Mouse (Mus musculus): ENCODE measurements around the gene Tbcd. TPM values are rescaled to one million over a fixed set of nuclear protein-coding genes. Genes with fewer than 3 reads are reported as not detected.

Gene Tbcd
- 10 to 100 TPM; 50.9 to 52.8 TPM for total RNA-seq (2021)
- long read RNA-seq, experiment 1, full-length matches to known transcripts: 1 of 6 reads
- long read RNA-seq, experiment 1, partial matches to known transcripts: 4 of 6 reads
- long read RNA-seq, experiment 1, other reads (novel, unspliced or antisense): 1 of 6 reads
- long read RNA-seq, experiment 2, full-length matches to known transcripts: 2 of 12 reads
- long read RNA-seq, experiment 2, partial matches to known transcripts: 8 of 12 reads
- long read RNA-seq, experiment 2, other reads (novel, unspliced or antisense): 2 of 12 reads

DNA sequence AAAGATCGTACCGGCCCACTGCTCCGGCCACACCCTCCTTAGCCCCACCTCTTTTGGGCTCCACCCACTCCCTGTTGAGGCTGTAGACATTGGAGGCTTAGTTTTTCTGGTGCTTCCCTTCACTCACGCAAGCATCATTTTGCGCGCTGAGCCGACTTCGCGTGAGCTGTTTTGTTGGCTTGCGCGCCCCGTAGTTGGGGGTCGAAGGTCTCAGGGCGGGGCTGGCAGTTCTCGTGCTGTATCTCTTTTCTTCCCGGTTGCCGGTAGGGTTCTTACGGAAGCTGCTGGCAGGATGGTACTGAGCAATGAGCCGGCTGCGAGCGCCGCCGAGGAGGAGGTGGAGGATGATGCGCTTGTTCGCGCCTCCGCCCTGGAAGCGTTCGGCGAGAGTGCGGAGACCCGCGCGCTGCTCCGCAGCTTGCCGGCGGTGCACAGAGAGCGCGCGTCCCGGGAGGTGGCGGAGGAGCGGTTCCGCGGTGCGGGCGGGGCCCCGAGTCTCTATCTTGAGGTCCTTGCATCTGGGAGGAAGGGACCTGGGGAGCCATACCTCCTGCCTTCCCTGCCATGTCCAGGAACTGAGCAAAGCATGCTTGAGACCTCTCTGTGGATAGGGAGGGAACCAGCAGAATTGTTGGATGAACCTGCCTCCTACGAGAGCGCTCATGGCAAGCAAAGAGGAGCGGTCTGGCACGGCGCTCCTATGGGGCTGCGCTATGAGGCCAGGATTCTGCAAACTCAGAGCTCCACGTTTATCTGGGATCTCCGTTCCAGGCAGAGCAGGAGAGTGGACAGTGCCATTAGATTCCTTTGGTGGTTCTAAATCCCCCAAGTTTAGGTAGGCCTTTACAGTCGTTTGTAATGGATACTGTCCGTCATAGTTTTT, at the start of gene Tbcd:
Gene Tbcd, plus strand, starts transcription at position 197 of the 883 bp plus-strand sequence.
- DNase-seq (ENCODE audit: low spot score in 2 of 2): peak; percentile 96 to 97

GRCm38 (mm10) chr11:121407366-121408155, 44.2 kb upstream of the Tbcd start:
- no peak for DNase-seq (ENCODE audit: low spot score in 2 of 2)

DNA sequence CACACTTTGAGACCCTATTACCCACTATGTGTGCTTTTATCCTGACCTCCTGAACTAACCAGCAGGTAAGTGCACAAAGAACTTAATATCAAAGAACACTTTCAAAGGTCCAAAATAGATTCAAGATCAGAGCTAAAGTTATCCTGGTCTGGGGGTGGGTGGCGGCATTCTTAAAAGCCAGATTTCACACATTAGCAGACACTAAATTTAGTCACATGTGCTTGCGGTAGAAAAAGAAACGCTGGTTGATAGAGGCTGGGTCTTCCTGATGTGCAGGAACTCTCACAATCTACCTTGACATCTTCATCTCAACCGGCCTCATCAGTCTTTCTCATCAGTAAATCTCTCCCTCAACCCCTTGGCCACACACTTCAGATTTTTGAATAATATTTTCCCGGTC, 37.0 kb upstream of the Tbcd start:
- DNase-seq (ENCODE audit: low spot score in 2 of 2): no peak

- DNase-seq (ENCODE audit: low spot score in 2 of 2): no peak
These were observed 36.4 kb upstream of the Tbcd start for GRCm38 (mm10) chr11:121415351-121415750.

- DNase-seq (ENCODE audit: low spot score in 2 of 2): no peak
These were observed 33.8 kb upstream of the Tbcd start for GRCm38 (mm10) chr11:121417971-121418370.

DNA sequence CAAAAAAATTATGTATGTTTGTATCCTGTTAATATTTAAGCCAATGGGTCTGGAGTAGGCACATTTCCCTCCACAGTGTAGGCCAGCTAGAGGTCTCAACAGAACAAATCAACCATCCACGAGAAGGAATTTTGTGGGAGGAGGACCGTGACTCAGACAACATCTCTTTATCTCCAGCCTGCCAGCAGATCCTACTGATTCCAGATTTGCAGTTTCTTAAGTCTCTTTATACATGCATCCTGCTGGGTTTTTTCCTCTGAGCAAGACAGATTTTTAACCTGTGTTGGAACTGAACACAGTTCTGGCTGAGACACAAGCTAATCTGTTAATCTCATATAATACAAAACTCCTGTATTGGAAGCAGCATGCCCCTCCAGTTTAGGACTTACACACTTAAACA, 32.8 kb upstream of the Tbcd start:
- no peak for DNase-seq (ENCODE audit: low spot score in 2 of 2)

DNA sequence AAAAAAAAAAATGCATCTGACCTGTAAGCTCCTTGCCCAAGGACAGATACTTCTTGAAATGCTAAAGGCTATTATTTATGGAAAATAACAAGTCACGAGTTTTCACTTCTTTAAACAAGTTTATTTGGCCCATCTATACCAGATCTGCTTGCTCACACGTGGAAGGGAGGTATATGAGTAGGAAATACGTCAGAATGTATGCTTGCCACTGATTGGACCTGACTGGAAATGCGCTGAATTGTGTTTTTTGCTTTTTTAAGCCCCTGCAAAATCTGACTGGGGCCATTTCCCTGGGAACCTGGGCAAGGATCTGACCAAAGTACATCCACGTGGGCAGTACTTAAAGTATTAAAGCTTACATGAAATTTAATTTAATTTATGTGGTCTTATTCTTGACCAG, 31.4 kb upstream of the Tbcd start:
- DNase-seq (ENCODE audit: low spot score in 2 of 2): no peak

- peak; percentile 98 to 100 for DNase-seq (ENCODE audit: low spot score in 2 of 2)
These were observed 30.8 kb upstream of the Tbcd start, which contains the start of gene Fn3krp for GRCm38 (mm10) chr11:121420830-121421552. Fn3krp (plus strand) TSS chr11:121421401.

- DNase-seq (ENCODE audit: low spot score in 2 of 2): no peak
These were observed 30.1 kb upstream of the Tbcd start for GRCm38 (mm10) chr11:121421553-121422173.

DNA sequence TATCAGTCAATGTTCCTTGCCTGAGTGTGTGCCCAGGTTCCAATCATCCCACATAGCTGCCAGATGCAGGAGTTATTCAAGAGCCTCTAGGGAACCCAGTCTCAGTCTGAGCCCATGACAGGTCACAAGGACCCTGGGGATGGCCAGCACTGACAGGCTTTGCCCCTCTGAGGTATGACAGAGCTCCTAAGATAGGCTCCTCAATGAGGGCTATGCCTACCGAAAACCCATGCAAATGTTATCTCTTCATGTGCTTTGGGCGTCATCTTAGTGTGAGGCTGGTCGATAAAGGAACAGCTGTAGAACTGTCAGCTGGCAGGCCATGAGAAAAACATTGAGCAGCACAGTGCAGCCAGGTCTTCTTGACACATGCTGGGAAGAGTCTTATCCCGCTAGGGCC, 18.4 kb upstream of the Tbcd start:
- no peak for DNase-seq (ENCODE audit: low spot score in 2 of 2)

DNA sequence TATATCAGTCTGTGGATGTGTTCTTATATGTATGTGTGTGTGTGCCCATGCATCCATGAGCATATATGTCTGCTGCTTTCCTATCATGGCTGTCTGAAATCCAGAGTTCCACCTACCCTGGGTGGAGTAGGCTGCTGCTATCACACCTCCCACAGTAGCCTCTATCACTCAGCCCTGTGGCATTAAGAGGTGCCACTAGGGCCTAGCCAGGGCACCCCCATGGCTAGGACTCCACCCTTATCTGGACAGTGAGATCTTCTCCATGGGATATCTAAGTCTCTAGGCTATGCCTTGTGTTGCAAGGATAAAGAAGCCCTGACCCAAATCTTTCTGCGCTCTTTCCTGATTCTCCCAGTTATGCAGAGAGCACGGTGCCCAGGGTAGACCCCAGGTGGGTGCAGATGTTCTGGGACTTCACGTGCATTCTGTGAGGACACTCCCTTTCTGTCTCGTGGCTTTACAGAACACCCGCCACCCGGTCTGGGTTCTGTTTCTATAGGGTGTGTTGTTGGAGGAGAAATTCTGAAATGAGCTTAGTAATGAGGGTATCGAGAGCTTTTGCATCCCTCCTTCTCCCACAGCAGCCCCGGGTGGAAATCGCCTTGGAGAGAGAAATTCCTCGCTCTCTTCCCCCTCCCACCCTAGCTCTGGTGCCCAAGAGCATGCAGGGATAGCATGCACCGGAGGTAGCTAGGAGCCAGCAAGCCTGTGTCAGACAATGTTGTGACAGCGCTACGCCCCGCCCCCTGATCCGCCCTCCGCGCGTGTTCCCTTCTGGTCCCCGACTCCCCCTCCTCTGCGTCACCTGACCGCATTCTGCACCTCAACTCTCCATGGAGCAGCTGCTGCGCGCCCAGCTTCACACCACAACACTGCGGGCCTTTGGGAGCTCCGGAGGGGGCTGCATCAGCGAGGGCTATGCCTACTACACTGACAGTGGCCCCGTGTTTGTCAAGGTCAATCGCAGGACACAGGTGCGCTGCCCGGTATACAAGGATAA, 17.3 kb upstream of the Tbcd start, which contains the start of gene Fn3k:
Gene Fn3k, plus strand, starts transcription at position 758 of the 1,000 bp plus-strand sequence.
- peak; percentile 86 to 93 for DNase-seq (ENCODE audit: low spot score in 2 of 2)

GRCm38 (mm10) chr11:121437236-121437635, 14.5 kb upstream of the Tbcd start:
- no peak for DNase-seq (ENCODE audit: low spot score in 2 of 2)

GRCm38 (mm10) chr11:121439686-121440292, 12.0 kb upstream of the Tbcd start:
- no peak for DNase-seq (ENCODE audit: low spot score in 2 of 2)

GRCm38 (mm10) chr11:121441653-121442052, 10.1 kb upstream of the Tbcd start:
- no peak for DNase-seq (ENCODE audit: low spot score in 2 of 2)

DNA sequence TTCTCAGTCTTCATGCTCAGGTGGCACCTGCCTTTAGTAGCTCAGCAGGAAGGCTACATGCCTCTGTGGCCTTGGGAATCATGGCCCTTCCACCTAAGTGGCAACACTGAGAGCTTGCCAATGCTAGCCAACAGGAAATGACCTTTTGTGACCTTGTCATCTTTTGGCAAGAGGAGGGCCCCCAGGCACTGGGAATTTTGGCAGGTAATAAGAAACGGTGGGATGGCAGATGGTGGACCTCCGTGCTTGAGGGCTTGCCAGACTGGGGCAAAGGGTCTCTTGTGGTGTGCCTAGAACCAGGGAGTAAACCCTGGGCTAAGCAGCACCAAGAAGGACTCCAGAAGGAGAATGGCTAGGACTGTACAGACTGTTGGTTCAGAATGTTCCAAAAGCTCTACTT, 9.7 kb upstream of the Tbcd start:
- DNase-seq (ENCODE audit: low spot score in 2 of 2): no peak

DNA sequence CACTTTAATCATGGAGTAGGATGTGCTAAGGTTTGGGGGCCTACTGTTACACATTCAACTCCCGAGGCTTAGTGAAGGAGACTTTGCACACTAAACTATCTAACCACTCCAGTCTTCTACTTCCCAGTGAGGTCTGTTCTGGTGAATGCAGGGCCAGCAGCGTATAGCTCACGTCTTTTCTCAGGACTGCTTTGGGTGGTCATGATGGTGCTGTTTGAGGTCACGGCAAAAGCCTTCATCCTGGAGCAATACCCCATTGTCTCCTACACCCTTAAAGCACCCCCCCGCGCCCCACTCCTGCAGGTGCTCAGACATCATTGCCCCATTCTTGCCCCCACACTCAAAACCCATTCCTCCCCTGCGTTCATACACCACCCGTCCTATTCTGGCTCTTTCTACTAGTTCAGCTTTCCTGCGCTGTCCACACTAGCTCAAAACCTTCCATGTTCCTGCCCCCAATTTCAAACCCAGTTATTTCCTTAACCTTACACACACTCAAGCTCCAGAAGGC, 478 bp upstream of the Tbcd start:
- DNase-seq (ENCODE audit: low spot score in 2 of 2): no peak

- no peak for DNase-seq (ENCODE audit: low spot score in 2 of 2)
These were observed 6.1 kb downstream of the Tbcd start for GRCm38 (mm10) chr11:121457874-121458273.

DNA sequence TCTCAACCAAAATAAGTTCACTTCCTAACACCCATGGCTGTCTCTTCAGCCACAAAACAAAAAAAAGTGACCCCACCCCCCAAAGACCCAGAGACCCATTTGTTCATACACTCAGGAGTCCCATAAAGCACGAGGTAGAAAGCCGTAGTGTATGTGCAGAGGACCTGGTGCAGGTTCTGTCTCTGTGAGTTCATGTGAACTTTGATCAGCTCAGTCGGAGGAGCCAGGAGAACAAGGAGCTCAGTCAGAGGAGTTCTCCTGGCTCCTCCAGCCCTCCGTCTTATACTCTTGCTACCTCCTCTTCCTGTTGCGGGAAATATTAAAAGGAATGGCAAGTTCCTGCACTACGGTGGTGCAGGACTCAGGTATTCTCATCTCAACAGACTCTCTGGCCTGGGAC, 15.7 kb downstream of the Tbcd start:
- DNase-seq (ENCODE audit: low spot score in 2 of 2): no peak
